Mouse (Mus musculus): ENCODE measurements at regions not wholly inside any gene's neighbourhood (a gene's known extent, or its start where the extent isn't known, plus 50 kb on each side); places are given as distances from the start of the nearest gene placed in this dataset.

DNA sequence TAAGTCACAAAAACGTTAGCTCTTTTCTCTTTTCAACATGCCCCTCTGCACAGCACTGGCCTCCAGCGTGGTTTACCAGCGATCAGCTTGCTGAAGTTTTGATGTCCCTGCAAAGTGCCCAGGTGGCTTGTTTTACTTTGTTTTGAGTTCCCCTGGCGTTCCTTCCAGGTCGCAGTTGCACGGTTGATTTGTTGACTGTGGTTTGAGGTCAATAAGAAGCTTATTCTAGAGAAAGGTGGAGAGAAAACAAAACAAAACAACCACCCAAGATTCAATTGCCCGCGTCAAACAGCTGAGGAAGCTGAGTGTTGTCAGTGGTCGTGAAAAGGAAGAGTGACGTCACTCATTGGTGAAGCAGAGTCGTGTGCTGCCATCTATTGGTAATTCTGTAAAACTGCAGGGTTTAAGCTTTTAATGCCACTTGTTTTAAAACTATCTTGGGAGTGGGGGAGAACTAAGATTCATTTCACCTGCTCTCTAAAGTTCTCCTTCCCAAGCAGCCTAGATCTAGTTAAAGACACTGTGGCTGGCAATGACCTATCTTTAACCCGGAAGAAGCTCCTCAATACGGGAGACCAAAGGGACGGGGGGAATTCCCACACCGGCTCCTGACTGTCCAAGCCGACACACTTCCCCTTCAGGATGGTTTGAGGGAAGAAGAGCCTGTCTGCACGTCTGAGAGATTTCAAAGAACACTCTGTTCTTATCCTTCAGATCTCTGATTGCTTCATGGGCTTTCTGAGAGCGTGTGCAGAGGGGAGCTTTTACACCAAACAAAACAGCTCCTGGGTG lies 170.3 kb upstream of the Olig3 start:
- H3K9ac ChIP-seq, result no peak overlapping the region
- peaks cover 10% of the 10 kb centered on the region for H3K27me3 ChIP-seq
- H3K27ac ChIP-seq, result no peak overlapping the region
- 14% methylated on average over 18 of the region's 18 CpGs for WGBS
- peak overlapping the region; percentile 24 for H3K4me3 ChIP-seq
- peak; percentile 80 for ATAC-seq
- H3K4me2 ChIP-seq, result peak overlapping the region; percentile 57
- no peaks in the 10 kb centered on the region for H3K9me3 ChIP-seq (replicated peaks)
- H3K36me3 ChIP-seq (ENCODE audit: poor library complexity, severe bottlenecking), result no peaks in the 10 kb centered on the region
- H3K4me1 ChIP-seq, result no peaks in the 10 kb centered on the region; the same call in 1 of the 2 replicates

DNA sequence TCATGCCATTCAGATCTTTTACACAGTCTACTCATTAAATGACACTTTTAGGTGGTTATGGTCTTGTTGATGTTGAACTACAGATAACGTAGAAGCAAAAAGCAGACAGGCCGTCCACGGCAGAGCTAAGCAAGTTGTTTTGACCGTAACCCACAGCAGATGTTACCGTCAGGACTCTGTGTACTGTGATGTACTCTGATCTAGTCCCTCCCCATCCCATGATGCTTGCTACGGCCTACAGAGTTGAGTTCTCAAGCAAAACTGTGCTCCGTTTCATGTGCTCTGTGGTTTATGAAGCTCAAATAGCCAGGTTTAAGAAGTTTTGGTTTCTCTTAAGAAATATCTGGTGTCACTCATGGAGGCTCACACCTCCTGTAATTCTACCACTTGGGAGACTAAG lies 169.4 kb upstream of the Tnfaip3 start:
- no peaks in the 10 kb centered on the region for H3K9me3 ChIP-seq (replicated peaks)
- no peak overlapping the region for H3K4me3 ChIP-seq
- 96% methylated on average over 7 of the region's 7 CpGs for whole genome bisulfite sequencing
- no peaks in the 10 kb centered on the region for H3K36me3 ChIP-seq (ENCODE audit: poor library complexity, severe bottlenecking)
- peaks cover 10% of the 10 kb centered on the region for H3K27me3 ChIP-seq
- no peak for ATAC-seq
- H3K4me2 ChIP-seq, result no peak overlapping the region
- H3K27ac ChIP-seq, result no peak overlapping the region
- H3K9ac ChIP-seq, result no peak overlapping the region
- H3K4me1 ChIP-seq, result no peaks in the 10 kb centered on the region; the same call in 1 of the 2 replicates

DNA sequence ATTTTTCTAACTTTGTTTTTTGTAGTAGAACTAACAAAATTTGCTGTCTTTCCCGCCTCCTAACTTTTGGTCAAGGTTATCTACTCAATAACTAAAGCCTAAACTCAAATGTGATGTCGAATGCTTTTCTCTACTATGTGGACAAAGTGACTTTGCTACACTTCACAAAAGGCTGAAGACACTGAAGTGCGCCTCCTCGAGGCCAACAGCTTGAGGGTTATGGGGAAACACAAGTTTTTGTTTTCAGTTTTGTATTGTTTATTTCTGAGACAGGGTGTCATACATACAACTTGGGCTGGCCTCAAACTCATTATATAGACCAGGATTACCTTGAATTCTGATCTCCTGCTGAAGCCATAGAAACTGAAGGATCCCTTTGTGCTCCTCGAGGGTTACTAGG lies 162.4 kb upstream of the Tnfaip3 start:
- H3K36me3 ChIP-seq (ENCODE audit: poor library complexity, severe bottlenecking), result no peaks in the 10 kb centered on the region
- no peak overlapping the region for H3K4me3 ChIP-seq
- 82% methylated on average over 5 of the region's 5 CpGs for WGBS

DNA sequence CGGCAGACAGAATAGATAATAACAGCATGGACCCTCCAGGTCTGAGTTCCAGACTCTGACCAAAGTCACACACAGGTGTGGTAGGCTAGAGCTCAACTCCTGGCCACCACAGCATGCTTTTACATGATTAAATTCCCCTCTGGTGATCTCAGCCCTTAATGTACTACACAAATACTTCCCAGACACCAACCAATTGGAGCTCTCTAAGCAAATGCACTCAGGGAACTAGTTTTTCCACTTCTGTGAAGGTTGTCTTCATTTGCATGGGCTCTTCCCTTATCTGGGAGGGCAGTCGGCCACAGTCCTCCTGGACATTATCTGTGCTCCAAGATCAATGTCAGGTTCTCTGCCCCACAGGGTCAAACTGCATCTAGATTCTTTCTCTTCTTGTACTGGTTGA lies 162.0 kb upstream of the Tnfaip3 start:
- Histone ChIP-seq H3K27me3 (no peaks in the 10 kb centered on the region), H3K4me2 (no peak overlapping the region), H3K4me1 (no peaks in the 10 kb centered on the region), H3K9me3 (replicated peaks) (0 out of 2 replicates have a peak, but pooled peaks cover 4% of the 10 kb centered on the region), H3K9ac (no peak overlapping the region), H3K4me3 (no peak overlapping the region), H3K36me3 (ENCODE audit: poor library complexity, severe bottlenecking) (no peaks in the 10 kb centered on the region), H3K27ac (no peak overlapping the region)
- no peak for ATAC-seq
- WGBS, result 83% methylated on average over 2 of the region's 2 CpGs

More for the DNA sequence above, 162.4 kb upstream of the Tnfaip3 start:
- H3K9ac ChIP-seq, result no peak overlapping the region
- H3K4me2 ChIP-seq, result no peak overlapping the region
- ATAC-seq, result no peak
- no peaks in the 10 kb centered on the region for H3K4me1 ChIP-seq
- H3K27me3 ChIP-seq, result no peaks in the 10 kb centered on the region
- H3K27ac ChIP-seq, result no peak overlapping the region
- H3K9me3 ChIP-seq (replicated peaks), result 0 out of 2 replicates have a peak, but pooled peaks cover 4% of the 10 kb centered on the region

DNA sequence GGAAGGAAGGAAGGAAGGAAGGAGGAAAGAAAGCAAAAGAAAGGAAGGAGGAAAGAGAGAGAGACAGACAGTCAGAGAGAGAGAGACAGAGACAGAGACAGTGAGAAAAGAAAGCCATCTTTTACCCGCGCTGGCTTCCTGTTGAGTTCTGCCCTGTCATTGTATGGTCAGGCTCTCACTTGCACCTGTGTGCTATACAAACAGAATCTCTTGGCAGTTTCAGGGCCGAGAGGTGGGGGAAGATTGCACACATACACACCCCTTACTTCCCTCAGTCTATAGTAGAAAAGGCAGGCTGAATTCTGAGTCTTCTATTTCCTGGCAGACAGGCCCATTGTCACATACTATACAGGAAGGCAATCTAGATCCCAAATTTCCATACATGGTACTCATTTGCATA lies 160.8 kb upstream of the Tnfaip3 start:
- no peak for ATAC-seq
- no peaks in the 10 kb centered on the region for H3K27me3 ChIP-seq
- no peak overlapping the region for H3K9ac ChIP-seq
- H3K4me1 ChIP-seq, result no peaks in the 10 kb centered on the region
- 93% methylated on average over 3 of the region's 3 CpGs for WGBS
- H3K4me2 ChIP-seq, result no peak overlapping the region
- no peaks in the 10 kb centered on the region for H3K36me3 ChIP-seq (ENCODE audit: poor library complexity, severe bottlenecking)
- no peak overlapping the region for H3K27ac ChIP-seq
- no peak overlapping the region for H3K4me3 ChIP-seq
- 0 out of 2 replicates have a peak, but pooled peaks cover 4% of the 10 kb centered on the region for H3K9me3 ChIP-seq (replicated peaks)

DNA sequence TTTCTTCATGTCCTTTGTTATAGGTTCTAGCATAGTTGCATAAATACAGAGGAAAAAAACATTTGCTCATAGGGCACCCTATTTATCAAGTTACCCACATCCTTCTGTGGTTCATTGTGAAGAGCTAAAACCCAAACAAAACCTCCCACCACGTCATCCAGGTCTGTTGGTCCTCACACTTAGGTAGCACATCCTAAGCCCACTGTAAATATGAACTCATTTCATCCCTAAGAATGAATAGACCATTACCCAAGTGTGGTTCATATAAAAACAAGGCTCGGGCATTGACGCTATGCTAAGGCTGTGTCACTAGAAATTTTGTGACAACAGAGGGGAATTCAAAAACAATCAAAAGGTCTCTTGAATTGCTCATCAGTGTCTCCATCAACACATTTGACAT lies 156.4 kb upstream of the Tnfaip3 start:
- H3K27me3 ChIP-seq, result no peaks in the 10 kb centered on the region
- H3K9me3 ChIP-seq (replicated peaks), result 0 out of 2 replicates have a peak, but pooled peaks cover 4% of the 10 kb centered on the region
- no peaks in the 10 kb centered on the region for H3K4me1 ChIP-seq
- H3K4me2 ChIP-seq, result no peak overlapping the region
- H3K9ac ChIP-seq, result no peak overlapping the region
- 74% methylated on average over 3 of the region's 3 CpGs for WGBS
- no peak overlapping the region for H3K4me3 ChIP-seq
- H3K27ac ChIP-seq, result no peak overlapping the region
- no peaks in the 10 kb centered on the region for H3K36me3 ChIP-seq (ENCODE audit: poor library complexity, severe bottlenecking)
- no peak for ATAC-seq

DNA sequence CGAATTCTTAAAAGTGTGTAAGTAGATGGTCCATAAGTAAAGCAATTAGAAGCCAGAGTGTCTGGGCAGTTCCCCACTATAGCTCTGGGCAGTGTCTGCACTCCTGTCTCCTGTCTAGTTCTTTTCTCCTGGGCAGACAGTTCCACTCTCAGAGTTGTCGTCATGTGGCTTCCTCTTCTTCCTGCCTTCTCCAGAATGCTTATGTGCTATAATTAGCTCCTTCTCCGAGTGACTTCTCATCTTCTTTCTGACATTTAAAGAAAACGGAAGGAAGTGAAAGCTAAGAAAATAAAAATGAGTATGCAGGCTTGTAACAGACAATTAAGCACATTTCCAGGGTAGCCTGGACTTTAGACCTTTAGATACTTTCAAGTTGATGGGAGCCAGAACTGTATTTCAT lies 155.1 kb upstream of the Tnfaip3 start:
- no peak for ATAC-seq
- no peak overlapping the region for H3K4me2 ChIP-seq
- H3K4me3 ChIP-seq, result no peak overlapping the region
- no peaks in the 10 kb centered on the region for H3K36me3 ChIP-seq (ENCODE audit: poor library complexity, severe bottlenecking)
- 0 out of 2 replicates have a peak, but pooled peaks cover 4% of the 10 kb centered on the region for H3K9me3 ChIP-seq (replicated peaks)
- H3K9ac ChIP-seq, result no peak overlapping the region
- H3K4me1 ChIP-seq, result no peaks in the 10 kb centered on the region
- H3K27me3 ChIP-seq, result no peaks in the 10 kb centered on the region
- WGBS, result 72% methylated on average over 4 of the region's 4 CpGs
- H3K27ac ChIP-seq, result no peak overlapping the region

DNA sequence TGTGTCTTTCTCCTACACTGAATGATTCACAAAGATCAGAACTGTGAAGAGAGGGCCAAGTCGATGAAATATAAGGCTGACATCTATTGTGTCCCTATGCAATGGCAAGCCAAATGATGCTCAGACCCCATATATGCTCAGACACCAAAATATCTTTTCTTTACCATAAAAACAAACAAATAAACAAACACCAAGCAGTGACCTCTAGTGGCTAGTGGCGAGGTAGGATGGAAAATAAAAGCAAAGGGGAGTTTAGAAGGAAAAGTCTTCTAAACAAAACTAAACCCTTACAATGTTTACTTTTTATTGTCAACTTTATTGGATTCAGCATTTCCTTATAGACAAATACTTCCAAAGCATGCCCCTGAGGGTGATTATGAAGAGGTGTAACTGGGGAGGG lies 153.8 kb upstream of the Tnfaip3 start:
- ATAC-seq, result no peak
- Histone ChIP-seq H3K27ac (no peak overlapping the region), H3K36me3 (ENCODE audit: poor library complexity, severe bottlenecking) (no peaks in the 10 kb centered on the region), H3K27me3 (no peaks in the 10 kb centered on the region), H3K9me3 (replicated peaks) (no peaks in the 10 kb centered on the region), H3K9ac (no peak overlapping the region), H3K4me3 (no peak overlapping the region), H3K4me1 (no peaks in the 10 kb centered on the region), H3K4me2 (no peak overlapping the region)
- 79% methylated on average over 2 of the region's 2 CpGs for WGBS

DNA sequence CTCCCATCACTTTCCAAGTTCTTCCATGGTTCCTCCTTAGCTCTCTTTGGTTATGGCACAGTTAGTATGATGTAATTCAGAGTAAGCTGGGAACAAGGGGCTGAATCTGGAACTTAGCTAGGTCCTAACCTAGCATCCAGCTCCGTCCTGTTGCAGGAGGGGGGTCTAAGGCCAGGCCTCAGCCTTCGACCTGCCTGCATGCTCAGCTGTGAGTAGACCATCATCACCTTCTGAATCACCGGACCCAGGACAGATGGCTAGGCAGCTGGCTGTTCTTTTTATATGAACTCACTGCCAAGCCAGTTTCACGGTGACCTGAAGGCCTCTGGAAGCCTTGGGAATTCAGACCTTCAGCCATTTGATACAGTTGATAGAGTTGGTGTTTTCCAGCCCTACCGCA lies 152.9 kb upstream of the Tnfaip3 start:
- Histone ChIP-seq H3K27me3 (no peaks in the 10 kb centered on the region), H3K4me2 (no peak overlapping the region), H3K36me3 (ENCODE audit: poor library complexity, severe bottlenecking) (no peaks in the 10 kb centered on the region), H3K4me3 (no peak overlapping the region), H3K9ac (no peak overlapping the region), H3K27ac (no peak overlapping the region), H3K9me3 (replicated peaks) (no peaks in the 10 kb centered on the region), H3K4me1 (no peaks in the 10 kb centered on the region)
- ATAC-seq, result no peak
- 88% methylated on average over 5 of the region's 5 CpGs for WGBS

DNA sequence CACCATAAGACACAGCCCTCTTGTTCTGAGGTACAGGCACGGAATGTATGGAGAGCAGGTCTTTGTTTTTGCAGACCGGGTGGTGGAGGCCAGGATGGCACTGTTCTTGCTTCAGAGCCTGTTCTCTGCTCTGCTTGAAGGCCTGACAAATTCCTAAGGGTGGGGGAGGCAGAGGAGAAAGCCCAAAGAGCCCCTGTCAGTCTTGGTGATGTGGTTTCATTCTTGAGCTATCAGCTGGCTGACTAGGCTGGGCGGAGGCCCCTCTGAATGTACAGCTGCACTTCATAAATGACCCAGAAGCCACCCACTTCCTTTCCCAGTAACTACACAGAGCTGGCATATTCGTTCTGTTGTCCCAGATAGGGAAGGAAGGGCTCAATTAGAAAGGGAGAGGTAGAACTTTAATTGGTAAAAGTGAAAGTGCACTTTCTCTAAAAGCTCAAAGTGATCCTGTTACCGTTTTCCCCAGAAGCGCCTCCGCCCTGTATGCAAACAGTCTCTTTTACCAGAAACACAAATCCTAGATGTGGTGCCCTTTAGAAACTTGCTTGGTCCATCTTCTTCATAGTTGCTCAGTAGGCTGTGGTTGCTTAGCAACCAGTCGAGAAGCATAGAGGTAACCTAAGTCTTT lies 152.3 kb upstream of the Tnfaip3 start:
- H3K27ac ChIP-seq, result no peak overlapping the region
- H3K4me1 ChIP-seq, result no peaks in the 10 kb centered on the region
- no peaks in the 10 kb centered on the region for H3K9me3 ChIP-seq (replicated peaks)
- H3K9ac ChIP-seq, result no peak overlapping the region
- H3K4me3 ChIP-seq, result no peak overlapping the region
- H3K36me3 ChIP-seq (ENCODE audit: poor library complexity, severe bottlenecking), result no peaks in the 10 kb centered on the region
- no peak overlapping the region for H3K4me2 ChIP-seq
- ATAC-seq, result 0 out of 2 replicates have a peak, but pooled peaks have one; percentile 36
- H3K27me3 ChIP-seq, result no peaks in the 10 kb centered on the region
- WGBS, result 38% methylated on average over 8 of the region's 8 CpGs

DNA sequence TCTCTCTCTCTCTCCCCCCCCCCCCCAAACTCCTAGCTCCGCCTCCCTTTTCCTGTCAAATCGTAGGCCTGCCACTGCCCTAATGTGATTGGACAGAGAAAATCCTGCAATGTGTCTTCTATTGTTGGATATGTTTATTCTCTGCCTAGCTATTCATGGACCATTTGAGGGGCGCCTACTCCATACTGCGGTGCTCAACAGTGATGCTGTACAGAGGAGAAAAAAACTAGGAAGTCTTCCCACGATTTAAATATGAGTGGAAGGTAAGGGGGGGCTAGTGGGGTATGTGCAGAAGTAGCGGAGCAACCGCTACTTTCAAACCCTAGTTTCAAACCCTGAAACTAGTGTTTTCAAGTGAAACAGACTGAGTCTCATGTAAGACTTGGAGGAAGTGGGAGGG lies 151.6 kb upstream of the Tnfaip3 start:
- H3K4me1 ChIP-seq, result no peaks in the 10 kb centered on the region
- no peaks in the 10 kb centered on the region for H3K27me3 ChIP-seq
- no peak overlapping the region for H3K4me3 ChIP-seq
- H3K27ac ChIP-seq, result no peak overlapping the region
- no peaks in the 10 kb centered on the region for H3K9me3 ChIP-seq (replicated peaks)
- H3K36me3 ChIP-seq (ENCODE audit: poor library complexity, severe bottlenecking), result no peaks in the 10 kb centered on the region
- 70% methylated on average over 7 of the region's 7 CpGs for WGBS
- no peak; the same call in 1 of the 2 replicates for ATAC-seq
- no peak overlapping the region for H3K9ac ChIP-seq
- H3K4me2 ChIP-seq, result no peak overlapping the region

DNA sequence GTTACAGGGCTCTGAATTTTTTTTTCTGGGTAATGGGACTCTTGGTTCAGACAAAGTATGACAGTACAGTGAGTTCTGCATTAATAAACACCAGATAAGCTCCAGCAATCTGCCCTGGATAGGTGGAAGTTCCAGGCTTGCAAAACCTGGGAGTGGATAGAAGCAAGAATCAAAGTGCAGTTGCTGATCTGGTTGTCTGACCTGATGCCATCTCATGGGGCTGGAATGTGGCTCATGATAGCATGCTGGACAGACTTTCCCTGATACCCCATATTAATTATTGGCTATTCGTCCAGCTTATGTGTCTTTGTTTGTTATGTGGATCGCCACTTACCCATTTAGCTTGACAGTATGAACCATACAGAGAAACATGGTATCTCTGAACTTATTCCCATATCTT lies 146.6 kb upstream of the Tnfaip3 start:
- WGBS, result 89% methylated on average over 2 of the region's 2 CpGs
- no peaks in the 10 kb centered on the region for H3K27me3 ChIP-seq
- H3K4me1 ChIP-seq, result no peaks in the 10 kb centered on the region
- H3K4me2 ChIP-seq, result no peak overlapping the region
- no peak overlapping the region for H3K9ac ChIP-seq
- H3K4me3 ChIP-seq, result no peak overlapping the region
- no peaks in the 10 kb centered on the region for H3K9me3 ChIP-seq (replicated peaks)
- ATAC-seq, result no peak
- H3K36me3 ChIP-seq (ENCODE audit: poor library complexity, severe bottlenecking), result no peaks in the 10 kb centered on the region
- no peak overlapping the region for H3K27ac ChIP-seq

Measured in forebrain, embryonic 13.5 days (tissue).